Mouse (Mus musculus): ENCODE data around the gene Rgl3. TPM values are rescaled to one million over a fixed set of nuclear protein-coding genes. Genes with fewer than 3 reads are reported as not detected.

Gene Rgl3
- polyA plus RNA-seq (2015; fragmentation: Nextera tagmentation; extraction: Ambion mirVana) = 33.9 and 34.2 TPM in 2 replicates

GRCm38 (mm10) chr9:21989230-21990110, at the start of gene Rgl3:
Gene Rgl3 (minus strand): TSS chr9:21989446.
- Histone ChIP-seq H3K27me3 (ENCODE audit: insufficient read depth, low read length) (peaks cover 53% of the 10 kb centered on the region), H3K9me3 (ENCODE audit: low read length) (no peaks in the 10 kb centered on the region), H3K4me1 (ENCODE audit: insufficient read depth, low read length) (peaks cover 24% of the 10 kb centered on the region), H3K27ac (ENCODE audit: low read length) (peak within 1 kb of the TSS; percentile 73), H3K9ac (replicated peaks; ENCODE audit: low read length) (peak within 1 kb of the TSS; percentile 74), H3K4me2 (replicated peaks; ENCODE audit: low read depth, low read length) (peak within 1 kb of the TSS; percentile 86), H3K36me3 (ENCODE audit: insufficient read depth, low read length) (no peaks in the 10 kb centered on the region), H3K4me3 (ENCODE audit: low read length) (peak within 1 kb of the TSS; percentile 54)
- peak; percentile 76 for ATAC-seq (ENCODE audit: low FRiP score, low TSS enrichment)
- WGBS = under 1% methylated on average over 41 of the region's 42 CpGs

- Histone ChIP-seq H3K36me3 (ENCODE audit: insufficient read depth, low read length) (no peaks in the 10 kb centered on the region), H3K27me3 (ENCODE audit: insufficient read depth, low read length) (no peaks in the 10 kb centered on the region), H3K4me2 (replicated peaks; ENCODE audit: low read depth, low read length) (no peak overlapping the region), H3K27ac (ENCODE audit: low read length) (no peak overlapping the region), H3K4me1 (ENCODE audit: insufficient read depth, low read length) (no peaks in the 10 kb centered on the region), H3K9me3 (ENCODE audit: low read length) (0 out of 2 replicates have a peak, but pooled peaks cover 2% of the 10 kb centered on the region), H3K9ac (replicated peaks; ENCODE audit: low read length) (no peak overlapping the region), H3K4me3 (ENCODE audit: low read length) (no peak overlapping the region)
- ATAC-seq (ENCODE audit: low FRiP score, low TSS enrichment) = no peak
- 68% methylated on average over 10 of the region's 10 CpGs for WGBS
Measured at GRCm38 (mm10) chr9:22037826-22038225, 48.6 kb upstream of the Rgl3 start.

- H3K27ac ChIP-seq (ENCODE audit: low read length) = no peak overlapping the region
- no peak overlapping the region for H3K9ac ChIP-seq (replicated peaks; ENCODE audit: low read length)
- no peaks in the 10 kb centered on the region for H3K36me3 ChIP-seq (ENCODE audit: insufficient read depth, low read length)
- WGBS = 51% methylated on average over 6 of the region's 6 CpGs
- H3K27me3 ChIP-seq (ENCODE audit: insufficient read depth, low read length) = no peaks in the 10 kb centered on the region
- H3K4me1 ChIP-seq (ENCODE audit: insufficient read depth, low read length) = no peaks in the 10 kb centered on the region
- H3K4me3 ChIP-seq (ENCODE audit: low read length) = no peak overlapping the region
- H3K9me3 ChIP-seq (ENCODE audit: low read length) = 0 out of 2 replicates have a peak, but pooled peaks cover 2% of the 10 kb centered on the region
- H3K4me2 ChIP-seq (replicated peaks; ENCODE audit: low read depth, low read length) = no peak overlapping the region
- ATAC-seq (ENCODE audit: low FRiP score, low TSS enrichment) = no peak
Measured at GRCm38 (mm10) chr9:22035300-22036044, 46.2 kb upstream of the Rgl3 start.

GRCm38 (mm10) chr9:22030386-22030785, 41.1 kb upstream of the Rgl3 start:
- Histone ChIP-seq H3K9ac (replicated peaks; ENCODE audit: low read length) (no peak overlapping the region), H3K4me3 (ENCODE audit: low read length) (no peak overlapping the region), H3K27me3 (ENCODE audit: insufficient read depth, low read length) (no peaks in the 10 kb centered on the region), H3K27ac (ENCODE audit: low read length) (no peak overlapping the region), H3K9me3 (ENCODE audit: low read length) (peaks cover 3% of the 10 kb centered on the region; the same call in 1 of the 2 replicates), H3K36me3 (ENCODE audit: insufficient read depth, low read length) (no peaks in the 10 kb centered on the region), H3K4me2 (replicated peaks; ENCODE audit: low read depth, low read length) (no peak overlapping the region), H3K4me1 (ENCODE audit: insufficient read depth, low read length) (no peaks in the 10 kb centered on the region)
- ATAC-seq (ENCODE audit: low FRiP score, low TSS enrichment) = no peak
- 93% methylated on average over 9 of the region's 9 CpGs for WGBS

GRCm38 (mm10) chr9:22028467-22028866, 39.2 kb upstream of the Rgl3 start:
- 66% methylated on average over 7 of the region's 7 CpGs for WGBS
- H3K9ac ChIP-seq (replicated peaks; ENCODE audit: low read length) = no peak overlapping the region
- no peaks in the 10 kb centered on the region for H3K4me1 ChIP-seq (ENCODE audit: insufficient read depth, low read length)
- no peak overlapping the region for H3K4me2 ChIP-seq (replicated peaks; ENCODE audit: low read depth, low read length)
- H3K27me3 ChIP-seq (ENCODE audit: insufficient read depth, low read length) = no peaks in the 10 kb centered on the region
- peaks cover 3% of the 10 kb centered on the region; the same call in 1 of the 2 replicates for H3K9me3 ChIP-seq (ENCODE audit: low read length)
- no peak overlapping the region for H3K27ac ChIP-seq (ENCODE audit: low read length)
- no peaks in the 10 kb centered on the region for H3K36me3 ChIP-seq (ENCODE audit: insufficient read depth, low read length)
- H3K4me3 ChIP-seq (ENCODE audit: low read length) = no peak overlapping the region
- ATAC-seq (ENCODE audit: low FRiP score, low TSS enrichment) = no peak

- Histone ChIP-seq H3K4me3 (ENCODE audit: low read length) (no peak overlapping the region), H3K36me3 (ENCODE audit: insufficient read depth, low read length) (no peaks in the 10 kb centered on the region), H3K9me3 (ENCODE audit: low read length) (peaks cover under 1% of the 10 kb centered on the region; the same call in 1 of the 2 replicates), H3K9ac (replicated peaks; ENCODE audit: low read length) (no peak overlapping the region), H3K27ac (ENCODE audit: low read length) (no peak overlapping the region), H3K4me1 (ENCODE audit: insufficient read depth, low read length) (no peaks in the 10 kb centered on the region), H3K4me2 (replicated peaks; ENCODE audit: low read depth, low read length) (no peak overlapping the region), H3K27me3 (ENCODE audit: insufficient read depth, low read length) (no peaks in the 10 kb centered on the region)
- 45% methylated on average over 8 of the region's 8 CpGs for WGBS
- ATAC-seq (ENCODE audit: low FRiP score, low TSS enrichment) = no peak
Measured at GRCm38 (mm10) chr9:22024592-22024991, 35.3 kb upstream of the Rgl3 start.

- 75% methylated on average over 7 of the region's 7 CpGs for WGBS
Measured at GRCm38 (mm10) chr9:22017208-22017825, 28.1 kb upstream of the Rgl3 start.

GRCm38 (mm10) chr9:22016245-22016644, 27.0 kb upstream of the Rgl3 start:
- ATAC-seq (ENCODE audit: low FRiP score, low TSS enrichment) = no peak
- H3K4me2 ChIP-seq (replicated peaks; ENCODE audit: low read depth, low read length) = no peak overlapping the region
- no peaks in the 10 kb centered on the region for H3K9me3 ChIP-seq (ENCODE audit: low read length)
- 61% methylated on average over 10 of the region's 10 CpGs for WGBS
- no peak overlapping the region for H3K4me3 ChIP-seq (ENCODE audit: low read length)
- H3K4me1 ChIP-seq (ENCODE audit: insufficient read depth, low read length) = no peaks in the 10 kb centered on the region
- H3K36me3 ChIP-seq (ENCODE audit: insufficient read depth, low read length) = peaks cover 35% of the 10 kb centered on the region
- H3K27me3 ChIP-seq (ENCODE audit: insufficient read depth, low read length) = no peaks in the 10 kb centered on the region
- H3K9ac ChIP-seq (replicated peaks; ENCODE audit: low read length) = no peak overlapping the region
- no peak overlapping the region for H3K27ac ChIP-seq (ENCODE audit: low read length)

More at GRCm38 (mm10) chr9:22017208-22017825, 28.1 kb upstream of the Rgl3 start:
- no peak for ATAC-seq (ENCODE audit: low FRiP score, low TSS enrichment)
- Histone ChIP-seq H3K9me3 (ENCODE audit: low read length) (no peaks in the 10 kb centered on the region), H3K4me2 (replicated peaks; ENCODE audit: low read depth, low read length) (no peak overlapping the region), H3K9ac (replicated peaks; ENCODE audit: low read length) (no peak overlapping the region), H3K27ac (ENCODE audit: low read length) (no peak overlapping the region), H3K4me3 (ENCODE audit: low read length) (no peak overlapping the region), H3K4me1 (ENCODE audit: insufficient read depth, low read length) (no peaks in the 10 kb centered on the region), H3K36me3 (ENCODE audit: insufficient read depth, low read length) (peaks cover 24% of the 10 kb centered on the region), H3K27me3 (ENCODE audit: insufficient read depth, low read length) (no peaks in the 10 kb centered on the region)

- Histone ChIP-seq H3K4me3 (ENCODE audit: low read length) (no peak overlapping the region), H3K4me1 (ENCODE audit: insufficient read depth, low read length) (no peaks in the 10 kb centered on the region), H3K27me3 (ENCODE audit: insufficient read depth, low read length) (no peaks in the 10 kb centered on the region), H3K9ac (replicated peaks; ENCODE audit: low read length) (no peak overlapping the region), H3K9me3 (ENCODE audit: low read length) (no peaks in the 10 kb centered on the region), H3K27ac (ENCODE audit: low read length) (no peak overlapping the region), H3K36me3 (ENCODE audit: insufficient read depth, low read length) (peaks cover 70% of the 10 kb centered on the region), H3K4me2 (replicated peaks; ENCODE audit: low read depth, low read length) (no peak overlapping the region)
- 91% methylated on average over 13 of the region's 13 CpGs for WGBS
- ATAC-seq (ENCODE audit: low FRiP score, low TSS enrichment) = no peak
Measured at GRCm38 (mm10) chr9:22012731-22013130, 23.5 kb upstream of the Rgl3 start.
